13 mouse cellular contexts compared by ENCODE assay signal in the genomic region with DNA sequence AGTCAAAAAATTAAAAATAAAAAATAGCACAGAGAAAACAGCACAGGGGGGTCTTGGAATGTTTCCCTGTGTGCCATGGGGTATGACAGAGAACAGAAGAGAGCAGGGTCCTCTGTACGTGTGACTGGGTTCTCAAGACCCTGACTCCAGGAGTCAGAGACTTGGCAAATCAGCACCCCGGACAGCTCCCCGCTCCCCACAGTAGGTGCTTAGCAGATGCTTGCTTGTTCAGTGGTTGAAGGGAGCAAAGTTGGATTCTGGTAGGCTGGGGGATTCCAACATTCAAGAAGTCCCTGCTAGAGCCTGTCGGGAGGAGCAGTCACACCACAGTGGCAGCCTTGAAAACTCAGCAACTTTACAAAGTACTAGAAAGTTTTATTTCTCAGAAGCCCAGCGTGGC.
DNase-seq lines count a peak whose midpoint lies in the region; ATAC-seq lines count a peak whose summit lies in the region.
"Had no signal": no experiment of that assay in that cellular context is flagged by ENCODE, and none has a peak within 500 bp of the region (broad histone marks: within the 10 kb centered on the region; RNA-seq: fewer than 3 reads in every experiment).

No protein-coding gene starts in this region.

- H3K4me1 ChIP-seq in intestine, embryonic 14.5 days (replicated peaks; ENCODE audit: control insufficient read depth, insufficient read depth, low read length), result no peaks in the 10 kb centered on the region
- H3K4me1 ChIP-seq in intestine, embryonic 16.5 days (ENCODE audit: control insufficient read depth, insufficient read depth, low read length), result peaks cover 3% of the 10 kb centered on the region; the same call in 1 of the 2 replicates
- peaks cover 35% of the 10 kb centered on the region for H3K4me1 ChIP-seq in limb, embryonic 10.5 days

- H3K4me3 ChIP-seq in intestine, embryonic 14.5 days (ENCODE audit: low read depth, low read length), result no peak overlapping the region
- no peak overlapping the region for H3K4me3 ChIP-seq in intestine, embryonic 16.5 days (ENCODE audit: low read length)
- H3K4me3 ChIP-seq in limb, embryonic 10.5 days, result no peak overlapping the region
- H3K4me3 ChIP-seq: gastrocnemius, adult 2 months; hindbrain, embryonic 15.5 days; limb, embryonic 13.5 days had no signal

- H3K27ac ChIP-seq in intestine, embryonic 14.5 days (ENCODE audit: low read depth), result no peak overlapping the region
- no peak overlapping the region for H3K27ac ChIP-seq in intestine, embryonic 16.5 days (ENCODE audit: low read length)
- H3K27ac ChIP-seq in limb, embryonic 10.5 days, result no peak overlapping the region
- H3K27ac ChIP-seq: gastrocnemius, adult 2 months; hindbrain, embryonic 15.5 days; limb, embryonic 13.5 days had no signal

- no peak overlapping the region for H3K9ac ChIP-seq in intestine, embryonic 14.5 days (ENCODE audit: low read length)
- H3K9ac ChIP-seq in intestine, embryonic 16.5 days (ENCODE audit: low read depth, low read length), result no peak overlapping the region
- H3K9ac ChIP-seq: hindbrain, embryonic 15.5 days; limb, embryonic 13.5 days had no signal

- no peaks in the 10 kb centered on the region for H3K36me3 ChIP-seq in intestine, embryonic 14.5 days (ENCODE audit: control insufficient read depth, insufficient read depth, low read length)
- no peaks in the 10 kb centered on the region for H3K36me3 ChIP-seq in intestine, embryonic 16.5 days (ENCODE audit: control insufficient read depth, insufficient read depth, low read length)
- H3K36me3 ChIP-seq in limb, embryonic 10.5 days, result peaks cover 5% of the 10 kb centered on the region; the same call in 1 of the 2 replicates
- H3K36me3 ChIP-seq: hindbrain, embryonic 15.5 days; limb, embryonic 13.5 days had no signal

- H3K4me2 ChIP-seq in intestine, embryonic 14.5 days (ENCODE audit: low read length), result no peak overlapping the region
- H3K4me2 ChIP-seq in intestine, embryonic 16.5 days (ENCODE audit: low read depth, low read length), result no peak overlapping the region
- H3K4me2 ChIP-seq: hindbrain, embryonic 15.5 days; limb, embryonic 13.5 days had no signal

- no peak for ATAC-seq in intestine, embryonic 14.5 days (replicated peaks; ENCODE audit: low FRiP score, low TSS enrichment, low read depth)
- no peak for ATAC-seq in intestine, embryonic 16.5 days
- ATAC-seq: Patski had no signal

- H3K9me3 ChIP-seq in intestine, embryonic 14.5 days (ENCODE audit: control insufficient read depth, low read length), result no peaks in the 10 kb centered on the region
- no peaks in the 10 kb centered on the region for H3K9me3 ChIP-seq in intestine, embryonic 16.5 days (ENCODE audit: control insufficient read depth, low read length)
- H3K9me3 ChIP-seq in limb, embryonic 10.5 days (replicated peaks), result no peaks in the 10 kb centered on the region
- H3K9me3 ChIP-seq: hindbrain, embryonic 15.5 days; limb, embryonic 13.5 days had no signal

- no peaks in the 10 kb centered on the region for H3K27me3 ChIP-seq in intestine, embryonic 14.5 days (replicated peaks; ENCODE audit: control insufficient read depth, insufficient read depth, low read length)
- H3K27me3 ChIP-seq in intestine, embryonic 16.5 days (replicated peaks; ENCODE audit: control insufficient read depth, insufficient read depth, low read length), result no peaks in the 10 kb centered on the region
- peaks cover 26% of the 10 kb centered on the region; the same call in 1 of the 2 replicates for H3K27me3 ChIP-seq in limb, embryonic 10.5 days (ENCODE audit: low read depth, poor library complexity, severe bottlenecking)

- DNase-seq in intestine, embryonic 14.5 days (ENCODE audit: low spot score), result peak; percentile 85
- peak; percentile 17 for DNase-seq in urinary bladder, postnatal 25 days (ENCODE audit: low spot score)
- no peak for DNase-seq in urinary bladder, adult 2 months (ENCODE audit: low spot score)
- peak; percentile 81 for DNase-seq in limb, embryonic 10.5 days (ENCODE audit: low spot score)
- peak; percentile 32 for DNase-seq in yolk sac, embryonic 10.5 days (ENCODE audit: low spot score)
- no peak for DNase-seq in left cerebral cortex, adult 8-10 months (ENCODE audit: low spot score in 2 of 2)
- DNase-seq in left cerebral cortex, adult 9 months (ENCODE audit: low spot score in 2 of 2), result no peak
- DNase-seq: cerebellum, adult 9-10 months; gastrocnemius, adult 2 months had no signal

- WGBS in intestine, embryonic 14.5 days, result 27% methylated on average over 5 of the region's 5 CpGs
- 36% methylated on average over 5 of the region's 5 CpGs for WGBS in intestine, embryonic 16.5 days
- WGBS in limb, embryonic 10.5 days, result 34% methylated on average over 5 of the region's 5 CpGs

Comparison
In these comparisons a context has a peak if more than half of its experiments do, and no peak if none do; other contexts are left out.
1. DNase-seq: peak in intestine, embryonic 14.5 days (single experiment), urinary bladder, postnatal 25 days (single experiment), limb, embryonic 10.5 days (single experiment) and yolk sac, embryonic 10.5 days (single experiment); none in urinary bladder, adult 2 months (single experiment), left cerebral cortex, adult 8-10 months (0 of 2) and left cerebral cortex, adult 9 months (0 of 2).